Mouse (Mus musculus): ENCODE data around the gene Rdh8. TPM values are rescaled to one million over a fixed set of nuclear protein-coding genes. Genes with fewer than 3 reads are reported as not detected.

Gene Rdh8
- total RNA-seq, 4 experiments from 2014 or later = not detected

Other genes with a start within 250 kb of the Rdh8 start
- 10 to 100 TPM; 16.4 to 21.1 (median 18.7) TPM for gene Zfp846, start 237.2 kb upstream of the Rdh8 start, total RNA-seq (2022)
- gene Ubl5, start 175.6 kb upstream of the Rdh8 start, total RNA-seq (2022) = 100 to 1,000 TPM; 263 to 330 (median 301) TPM
- 10 to 100 TPM; 20.1 to 29.5 (median 26.9) TPM for gene Fbxl12, start 173.7 kb upstream of the Rdh8 start, total RNA-seq (2022)
- 10 to 100 TPM; 32.7 to 37.5 (median 35.2) TPM for gene Pin1, start 166.4 kb upstream of the Rdh8 start, total RNA-seq (2022)
- gene Olfm2, start 72.2 kb upstream of the Rdh8 start, total RNA-seq (2022) = 100 to 1,000 TPM; 122 to 129 (median 125) TPM
- 1 to 10 TPM; 1.0 to 2.0 (median 1.3) TPM for gene Col5a3, start 3.4 kb upstream of the Rdh8 start, total RNA-seq (2022)
- gene A230050P20Rik, start 50.1 kb downstream of the Rdh8 start, total RNA-seq (2022) = 10 to 100 TPM; 71.9 to 91.7 (median 82.6) TPM
- 10 to 100 TPM in 1 of 4 experiments, 1 to 10 TPM in 3; 8.4 to 10.1 (median 9.2) TPM for gene Angptl6, start 61.2 kb downstream of the Rdh8 start, total RNA-seq (2022)
- 10 to 100 TPM; 21.5 to 27.2 (median 23.6) TPM for gene Ppan, start 69.7 kb downstream of the Rdh8 start, total RNA-seq (2022)
- gene Eif3g, start 80.1 kb downstream of the Rdh8 start, total RNA-seq (2022) = 100 to 1,000 TPM; 130 to 139 (median 136) TPM
- 10 to 100 TPM; 39.7 to 41.3 (median 40.5) TPM for gene Dnmt1, start 141.4 kb downstream of the Rdh8 start, total RNA-seq (2022)
- gene S1pr2, start 158.3 kb downstream of the Rdh8 start, total RNA-seq (2022) = 1 to 10 TPM; 2.0 to 3.4 (median 2.7) TPM
- gene Mrpl4, start 184.2 kb downstream of the Rdh8 start, total RNA-seq (2022) = 10 to 100 TPM; 55.3 to 68.0 (median 56.9) TPM
- 1 to 10 TPM; 2.2 to 4.8 (median 4.1) TPM for gene Icam1, start 197.5 kb downstream of the Rdh8 start, total RNA-seq (2022)
- gene Icam4, start 210.9 kb downstream of the Rdh8 start, total RNA-seq (2022) = 1 to 10 TPM; 1.5 to 2.3 (median 1.8) TPM
- gene Icam5, start 213.6 kb downstream of the Rdh8 start, total RNA-seq (2022) = 100 to 1,000 TPM; 194 to 206 (median 202) TPM
- gene Zglp1, start 248.6 kb downstream of the Rdh8 start, total RNA-seq (2022) = 1 to 10 TPM in 2 of 4 experiments, not detected in 2; 1.1 to 1.7 TPM